Mouse (Mus musculus): ENCODE measurements around the gene Stag3.

- TF ChIP-seq GATA1 (IDR thresholded peaks at IDR 0.05; ENCODE audit: borderline replicate concordance, low read length) (no peak), FLI1 (IDR thresholded peaks at IDR 0.05; ENCODE audit: low read length) (no peak)
These were observed 24.0 kb upstream of the Stag3 start for GRCm38 (mm10) chr5:138256094-138256467.

Data from megakaryocyte, embryonic 14.5 days (primary cell).